Mouse (Mus musculus): Measurements from ENCODE around the gene Phactr2.

DNA sequence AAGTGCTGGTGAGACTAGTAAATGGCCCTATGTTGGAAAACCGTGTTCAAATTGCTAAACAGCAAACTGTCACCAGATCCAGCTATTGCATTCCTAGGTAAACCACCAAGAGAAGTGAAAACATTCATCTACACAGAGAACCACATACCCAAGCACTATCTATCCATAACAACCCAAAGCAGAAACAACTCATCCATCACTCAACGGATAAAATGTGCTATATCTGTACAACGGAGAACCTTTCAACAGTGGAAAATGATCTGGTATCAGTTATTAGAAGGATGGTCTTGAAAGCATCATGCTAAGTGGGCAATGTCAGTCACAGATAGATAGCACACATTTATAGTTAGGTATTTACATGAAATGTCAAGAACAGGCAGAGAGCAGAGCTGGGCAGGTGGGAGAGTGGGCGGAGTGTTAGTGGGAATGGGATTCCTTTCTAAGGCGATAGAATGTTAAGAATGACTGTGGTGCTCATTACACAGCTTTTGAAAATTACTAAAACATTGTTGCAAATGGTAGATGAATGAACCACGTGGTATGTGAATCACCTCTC, 193.8 kb downstream of the Phactr2 start:
- TF ChIP-seq CTCF (IDR thresholded peaks at IDR 0.05; ENCODE audit: low read depth, low read length) (no peak), GATA1 (IDR thresholded peaks at IDR 0.05; ENCODE audit: borderline replicate concordance, low read length) (no peak), GATA2 (IDR thresholded peaks at IDR 0.05; ENCODE audit: borderline replicate concordance, low read depth, low read length) (no peak)
